Mouse (Mus musculus) spleen, adult 2 months (tissue): ENCODE measurements around the gene Fpr1.

Source experiments
- CTCF ChIP-seq: fragments of 200-500 bp; IDR thresholded peaks from 2 replicates; pipeline ENCODE4 v1.5.1; 2011; ENCODE audit warnings: mild to moderate bottlenecking, inconsistent platforms; ENCODE audit not compliant: insufficient read depth, insufficient read length, insufficient replicate concordance; ENCODE audit errors: extremely low read depth
- POLR2A ChIP-seq: fragments of 200-500 bp; IDR thresholded peaks from 2 replicates; pipeline ENCODE4 v1.6.1; 2011; ENCODE audit warnings: low read depth, low read length, inconsistent platforms

- TF ChIP-seq POLR2A = no peak
- TF ChIP-seq CTCF = no peak
These were observed 12.7 kb downstream of the Fpr1 start for GRCm38 (mm10) chr17:17870892-17871550.
